10 mouse cellular contexts compared by ENCODE assay signal in genomic region chr13:40855266-40855665, GRCm38 (mm10). TPM values are rescaled to one million over a fixed set of nuclear protein-coding genes. Genes with fewer than 3 reads are reported as not detected.
DNase-seq lines count a peak whose midpoint lies in the region; ATAC-seq and TF ChIP-seq lines count a peak whose summit lies in the region.
"Had no signal": no experiment of that assay in that cellular context is flagged by ENCODE, and none has a peak within 500 bp of the region (broad histone marks: within the 10 kb centered on the region; RNA-seq: fewer than 3 reads in every experiment).

No protein-coding gene starts in this region.

- peak overlapping the region; percentile 97 for H3K27ac ChIP-seq in liver, adult 2 months (replicated peaks; ENCODE audit: insufficient read depth, low read depth, low read length)
- no peak overlapping the region for H3K27ac ChIP-seq in embryonic facial prominence, embryonic 15.5 days (replicated peaks)
- 0 out of 2 replicates have a peak overlapping the region, but pooled peaks have one; percentile 51 for H3K27ac ChIP-seq in liver, embryonic 15.5 days (replicated peaks)
- H3K27ac ChIP-seq: left cerebral cortex, adult 2 months had no signal

- H3K9ac ChIP-seq in liver, adult 2 months (ENCODE audit: low read depth, low read length), result peak overlapping the region; percentile 42; the same call in 1 of the 2 replicates
- H3K9ac ChIP-seq in embryonic facial prominence, embryonic 15.5 days, result no peak overlapping the region
- no peak overlapping the region for H3K9ac ChIP-seq in liver, embryonic 15.5 days

- peak; percentile 98 for DNase-seq in liver, adult 2 months (ENCODE audit: extremely low read depth, low read depth, low spot score)
- DNase-seq in liver, result no peak
- peak; percentile 62 to 65 for DNase-seq in kidney, adult 8-10 months
- no peak for DNase-seq in adrenal gland, adult 18-20 months (ENCODE audit: low spot score in 2 of 2)
- no peak for DNase-seq in left cerebral cortex, adult 11 months (ENCODE audit: low spot score)
- DNase-seq: midbrain, embryonic 14.5 days had no signal

- H3K4me2 ChIP-seq in embryonic facial prominence, embryonic 15.5 days (replicated peaks), result peak overlapping the region; percentile 49; the same call in 1 of the 2 replicates
- peak overlapping the region; percentile 66 for H3K4me2 ChIP-seq in liver, embryonic 15.5 days

- no peak for TF ChIP-seq POLR2A in liver, adult 2 months (IDR thresholded peaks at IDR 0.05; ENCODE audit: extremely low read depth, insufficient read depth, low read length)

- H3K9me3 ChIP-seq in embryonic facial prominence, embryonic 15.5 days (replicated peaks), result no peaks in the 10 kb centered on the region
- no peaks in the 10 kb centered on the region for H3K9me3 ChIP-seq in liver, embryonic 15.5 days (replicated peaks)

- no peaks in the 10 kb centered on the region for H3K79me2 ChIP-seq in liver, adult 2 months (ENCODE audit: control insufficient read depth, insufficient read depth, low read length)

- TF ChIP-seq CTCF in liver, adult 2 months (IDR thresholded peaks at IDR 0.05; ENCODE audit: low read depth, low read length), result no peak

- no peak for ATAC-seq in embryonic facial prominence, embryonic 15.5 days (ENCODE audit: insufficient number of reproducible peaks, low FRiP score, low TSS enrichment, low read depth)
- ATAC-seq in liver, embryonic 15.5 days (ENCODE audit: insufficient read depth), result no peak
- ATAC-seq in megakaryocyte progenitor cell, adult 5-6 weeks (replicated peaks; ENCODE audit: poor library complexity), result no peak

- peak overlapping the region; percentile 25 for H3K4me3 ChIP-seq in liver, adult 2 months (ENCODE audit: insufficient read depth, low read depth, low read length)
- H3K4me3 ChIP-seq in embryonic facial prominence, embryonic 15.5 days (replicated peaks), result 0 out of 2 replicates have a peak overlapping the region, but pooled peaks have one; percentile 40
- H3K4me3 ChIP-seq in liver, embryonic 15.5 days (replicated peaks), result no peak overlapping the region

- H3K27me3 ChIP-seq in liver, adult 2 months (ENCODE audit: control insufficient read depth, insufficient read depth, low read length), result no peaks in the 10 kb centered on the region
- H3K27me3 ChIP-seq in embryonic facial prominence, embryonic 15.5 days, result no peaks in the 10 kb centered on the region
- no peaks in the 10 kb centered on the region for H3K27me3 ChIP-seq in liver, embryonic 15.5 days

- peaks cover 26% of the 10 kb centered on the region for H3K4me1 ChIP-seq in liver, adult 2 months (ENCODE audit: control insufficient read depth, insufficient read depth, low read length)
- 0 out of 2 replicates have a peak, but pooled peaks cover 5% of the 10 kb centered on the region for H3K4me1 ChIP-seq in embryonic facial prominence, embryonic 15.5 days
- peaks cover 14% of the 10 kb centered on the region; the same call in 1 of the 2 replicates for H3K4me1 ChIP-seq in liver, embryonic 15.5 days (replicated peaks)

- H3K36me3 ChIP-seq in liver, adult 2 months (ENCODE audit: control insufficient read depth, insufficient read depth, low read length), result no peaks in the 10 kb centered on the region
- no peaks in the 10 kb centered on the region for H3K36me3 ChIP-seq in embryonic facial prominence, embryonic 15.5 days
- no peaks in the 10 kb centered on the region for H3K36me3 ChIP-seq in liver, embryonic 15.5 days (replicated peaks)

- 21% methylated on average over 6 of the region's 6 CpGs for WGBS in liver, adult 2 months
- 64% methylated on average over 6 of the region's 6 CpGs for WGBS in embryonic facial prominence, embryonic 15.5 days
- WGBS in liver, embryonic 15.5 days (ENCODE audit: insufficient replicate concordance), result 67% methylated on average over 6 of the region's 6 CpGs

RNA-seq across cellular contexts. Expression of gene Gcnt2, which starts 4.3 kb away (rescaled TPM):
- total RNA-seq in liver, adult 2 months (2014; rRNA removed), result 14.7 and 18.1 TPM in 2 replicates
- 2.8 and 3.5 TPM in 2 replicates for polyA plus RNA-seq in liver, adult 2 months (2012; rRNA removed)
- 4.4 and 6.0 TPM in 2 replicates for polyA plus RNA-seq in embryonic facial prominence, embryonic 15.5 days (2015; fragmentation: Nextera tagmentation; extraction: Ambion mirVana)
- 1.6 TPM in 2 replicates for polyA plus RNA-seq in liver, embryonic 15.5 days (2015; fragmentation: Nextera tagmentation; extraction: Ambion mirVana)
- 1 to 10 TPM; 5.8 to 9.1 TPM for total RNA-seq in adrenal gland, adult 18-20 months (2021)
- 16.6 and 28.2 TPM in 2 replicates for total RNA-seq in megakaryocyte progenitor cell, adult 5-6 weeks (2015)
- 7.0 and 15.4 TPM in 2 replicates for total RNA-seq in megakaryocyte progenitor cell, adult 5-6 weeks (2017)

Comparison
In these comparisons a context has a peak if more than half of its experiments do, and no peak if none do; other contexts are left out.
1. DNase-seq: peak in liver, adult 2 months (single experiment) and kidney, adult 8-10 months (2 of 2); none in liver (single experiment), adrenal gland, adult 18-20 months (0 of 2) and left cerebral cortex, adult 11 months (single experiment).